Mouse (Mus musculus) heart, postnatal 0 days (tissue): ENCODE results near the gene Retreg3. TPM values are rescaled to one million over a fixed set of nuclear protein-coding genes. Genes with fewer than 3 reads are reported as not detected.
"Not testable (repeated sequence)": the region's sequence is repeated elsewhere in the genome, so short reads cannot be mapped to it uniquely, and the experiment has no call there.

Source experiments
- ATAC-seq: fragments of 200-750 bp; cut with Nextera tagmentation; 2 replicates; pipeline ENCODE4 v1.8.0; 2017; ENCODE audit warnings: low read depth, moderate number of reproducible peaks, moderate library complexity; ENCODE audit not compliant: insufficient read depth
- DNase-seq: peaks from one replicate; pipeline ENCODE4 v3.0.0-alpha.2; 2016; ENCODE audit warnings: low spot score
- H3K27ac ChIP-seq: fragments of 300-500 bp; sonication (generic); 2 replicates; pipeline ENCODE4 v1.5.1; 2014; ENCODE audit warnings: low read depth, mild to moderate bottlenecking
- H3K27me3 ChIP-seq: fragments of 300-500 bp; sonication (generic); 2 replicates; pipeline ENCODE4 v1.6.1; 2014; ENCODE audit warnings: low read length, mixed read lengths; ENCODE audit not compliant: control insufficient read depth, insufficient read depth
- H3K36me3 ChIP-seq: fragments of 300-500 bp; sonication (generic); replicated peaks from 2 replicates; pipeline ENCODE4 v1.6.1; 2014; ENCODE audit warnings: low read length, mixed read lengths; ENCODE audit not compliant: control insufficient read depth, insufficient read depth
- H3K4me1 ChIP-seq: fragments of 300-500 bp; sonication (generic); 2 replicates; pipeline ENCODE4 v1.6.1; 2014; ENCODE audit warnings: antibody characterized with exemption; ENCODE audit not compliant: control insufficient read depth, insufficient read depth
- H3K4me2 ChIP-seq: fragments of 300-500 bp; sonication (generic); 2 replicates; pipeline ENCODE4 v1.6.1; 2014; ENCODE audit warnings: low read depth, mild to moderate bottlenecking, low read length, moderate library complexity
- H3K4me3 ChIP-seq: fragments of 300-500 bp; sonication (generic); 2 replicates; pipeline ENCODE4 v1.5.1; 2014; ENCODE audit warnings: low read depth, low read length
- H3K9ac ChIP-seq: fragments of 300-500 bp; sonication (generic); replicated peaks from 2 replicates; pipeline ENCODE4 v1.6.1; 2014; ENCODE audit warnings: low read depth, low read length, mixed read lengths
- H3K9me3 ChIP-seq: fragments of 300-500 bp; sonication (generic); replicated peaks from 2 replicates; pipeline ENCODE4 v1.6.1; 2016; ENCODE audit warnings: low read length; ENCODE audit not compliant: control insufficient read depth
- CTCF ChIP-seq: IDR thresholded peaks from 2 replicates; pipeline ENCODE4 v1.5.1; 2016; ENCODE audit warnings: antibody characterized with exemption, control low read depth, low read depth
- EP300 ChIP-seq: IDR thresholded peaks from 2 replicates; pipeline ENCODE4 v1.6.1; 2016; ENCODE audit warnings: antibody characterized with exemption, low read depth
- WGBS: fragments of 180-500 bp; shearing (Covaris S2); extraction: QIAGEN DNeasy Blood & Tissue Kit; methylation state at CpG from one replicate; pipeline ENCODE4 v1.1.7; 2014; 5-methylcytosine and 5-hydroxymethylcytosine counted together
- polyA plus RNA-seq: library from polyadenylated mRNA; unstranded; fragments of >200 nt; fragmentation: Nextera tagmentation; extraction: Ambion mirVana; gene quantifications from 2 replicates; pipeline ENCODE4 v1.2.1, GENCODE M21; 2015
- total RNA-seq: library from RNA; depleted of rRNA; stranded (reverse); fragments of >200 nt; gene quantifications from 2 replicates; pipeline ENCODE4 v1.2.3, GENCODE M21; 2014; ENCODE audit warnings: low replicate concordance

The Retreg3 gene
- total and polyA plus RNA-seq, 2 experiments from 2014 or later = 11.3 to 47.6 TPM

DNA sequence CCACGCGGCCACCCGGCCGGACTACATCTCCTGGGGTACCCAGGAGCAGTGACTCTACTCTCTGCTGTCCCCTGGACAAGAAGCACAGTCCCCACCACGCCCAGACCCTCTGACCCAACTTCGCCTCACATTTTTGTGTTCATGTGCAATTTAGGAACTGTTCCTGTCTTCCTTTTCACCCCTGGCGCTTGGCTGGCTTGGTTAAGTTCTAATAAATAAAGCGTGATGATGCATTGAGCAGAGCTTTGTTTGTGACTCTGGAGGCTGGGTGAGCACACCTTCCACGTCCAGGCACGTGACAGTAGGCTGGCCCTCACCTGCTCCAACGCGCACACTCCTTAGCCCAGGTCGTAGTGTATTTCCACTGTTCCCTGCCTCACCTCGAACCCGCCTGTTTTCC, 41.9 kb upstream of the Retreg3 start:
- no peak overlapping the region for H3K4me3 ChIP-seq
- DNase-seq = no peak
- H3K9me3 ChIP-seq = no peaks in the 10 kb centered on the region
- H3K4me2 ChIP-seq = no peak overlapping the region
- no peaks in the 10 kb centered on the region for H3K27me3 ChIP-seq
- TF ChIP-seq EP300 = no peak
- no peak for TF ChIP-seq CTCF
- no peak overlapping the region for H3K27ac ChIP-seq
- 89% methylated on average over 15 of the region's 15 CpGs for WGBS
- no peaks in the 10 kb centered on the region for H3K4me1 ChIP-seq
- no peak for ATAC-seq
- peaks cover 55% of the 10 kb centered on the region for H3K36me3 ChIP-seq
- no peak overlapping the region for H3K9ac ChIP-seq

GRCm38 (mm10) chr11:101160981-101161505, 41.4 kb upstream of the Retreg3 start:
- not testable (repeated sequence) for H3K9ac ChIP-seq, H3K27me3 ChIP-seq, H3K9me3 ChIP-seq, DNase-seq, H3K4me1 ChIP-seq, H3K4me2 ChIP-seq, H3K27ac ChIP-seq, H3K4me3 ChIP-seq, ATAC-seq
- 78% methylated on average over 6 of the region's 8 CpGs for WGBS
- peaks cover 50% of the 10 kb centered on the region for H3K36me3 ChIP-seq

GRCm38 (mm10) chr11:101160151-101160550, 40.5 kb upstream of the Retreg3 start:
- H3K4me3 ChIP-seq, H3K4me1 ChIP-seq, H3K4me2 ChIP-seq, H3K27me3 ChIP-seq, ATAC-seq, DNase-seq, H3K9ac ChIP-seq, H3K27ac ChIP-seq, H3K9me3 ChIP-seq: not testable (repeated sequence)
- peaks cover 41% of the 10 kb centered on the region for H3K36me3 ChIP-seq
- 69% methylated on average over 8 of the region's 10 CpGs for WGBS

- H3K4me2 ChIP-seq = peak within 1 kb of the TSS; percentile 65
- peak within 1 kb of the TSS; percentile 40 for H3K4me3 ChIP-seq
- ATAC-seq (peak; percentile 58), DNase-seq (no peak)
- WGBS = 2% methylated on average over 36 of the region's 36 CpGs
- no peaks in the 10 kb centered on the region for H3K36me3 ChIP-seq
- TF ChIP-seq EP300 (no peak), CTCF (no peak)
- H3K27me3 ChIP-seq = no peaks in the 10 kb centered on the region
- no peaks in the 10 kb centered on the region for H3K9me3 ChIP-seq
- peak within 1 kb of the TSS; percentile 18; the same call in 1 of the 2 replicates for H3K9ac ChIP-seq
- peaks cover 9% of the 10 kb centered on the region for H3K4me1 ChIP-seq
- 0 out of 2 replicates have a peak within 1 kb of the TSS, but pooled peaks have one; percentile 7 for H3K27ac ChIP-seq
These were observed 36.2 kb upstream of the Retreg3 start, which contains the start of gene Tubg2 for GRCm38 (mm10) chr11:101155728-101156371. Tubg2 (plus strand) TSS chr11:101155907.

GRCm38 (mm10) chr11:101155151-101155550, 35.5 kb upstream of the Retreg3 start:
- Histone ChIP-seq H3K9me3 (no peaks in the 10 kb centered on the region), H3K27ac (no peak overlapping the region), H3K36me3 (no peaks in the 10 kb centered on the region), H3K27me3 (no peaks in the 10 kb centered on the region), H3K9ac (no peak overlapping the region), H3K4me2 (peak overlapping the region; percentile 65; the same call in 1 of the 2 replicates), H3K4me3 (no peak overlapping the region), H3K4me1 (peaks cover 9% of the 10 kb centered on the region)
- no peak for DNase-seq
- TF ChIP-seq CTCF = no peak
- no peak for TF ChIP-seq EP300
- ATAC-seq = no peak
- WGBS = 73% methylated on average over 6 of the region's 6 CpGs

DNA sequence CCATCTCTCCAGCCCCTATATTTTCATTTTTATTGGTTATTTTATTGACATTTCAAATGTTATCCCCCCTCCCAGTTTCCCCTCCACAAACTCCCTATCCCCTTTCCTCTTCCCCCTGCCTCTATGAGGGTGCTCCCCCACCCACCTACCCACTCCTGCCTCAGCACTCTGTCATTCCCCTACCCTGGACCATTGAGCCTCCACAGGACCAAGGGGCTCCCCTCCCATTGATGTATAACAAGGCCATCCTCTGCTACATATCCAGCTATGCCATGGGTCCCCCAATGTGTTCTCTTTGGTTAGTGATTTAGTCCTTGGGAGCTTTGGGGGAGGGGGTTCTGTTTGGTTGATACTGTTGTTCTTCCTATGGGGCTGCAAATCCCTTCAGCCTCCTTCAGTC, 35.0 kb upstream of the Retreg3 start:
- no peaks in the 10 kb centered on the region for H3K36me3 ChIP-seq
- no peak for ATAC-seq
- H3K27me3 ChIP-seq = no peaks in the 10 kb centered on the region

More for the DNA sequence above, 35.0 kb upstream of the Retreg3 start:
- Histone ChIP-seq H3K9me3 (no peaks in the 10 kb centered on the region), H3K9ac (no peak overlapping the region), H3K4me2 (no peak overlapping the region), H3K27ac (no peak overlapping the region), H3K4me3 (no peak overlapping the region), H3K4me1 (peaks cover 9% of the 10 kb centered on the region)
- no peak for TF ChIP-seq CTCF
- TF ChIP-seq EP300 = no peak
- DNase-seq = no peak
